Mouse (Mus musculus) NIH3T3 (cell line): ENCODE measurements around the gene Gmds.

Experiments used
- DNase-seq: peaks from one replicate; pipeline ENCODE4 v3.0.0-alpha.2; 2012; ENCODE audit warnings: low read depth

Gmds gene

GRCm38 (mm10) chr13:31955171-31955570 is 383.4 kb downstream of the Gmds start:
- DNase-seq, result peak; percentile 10

DNA sequence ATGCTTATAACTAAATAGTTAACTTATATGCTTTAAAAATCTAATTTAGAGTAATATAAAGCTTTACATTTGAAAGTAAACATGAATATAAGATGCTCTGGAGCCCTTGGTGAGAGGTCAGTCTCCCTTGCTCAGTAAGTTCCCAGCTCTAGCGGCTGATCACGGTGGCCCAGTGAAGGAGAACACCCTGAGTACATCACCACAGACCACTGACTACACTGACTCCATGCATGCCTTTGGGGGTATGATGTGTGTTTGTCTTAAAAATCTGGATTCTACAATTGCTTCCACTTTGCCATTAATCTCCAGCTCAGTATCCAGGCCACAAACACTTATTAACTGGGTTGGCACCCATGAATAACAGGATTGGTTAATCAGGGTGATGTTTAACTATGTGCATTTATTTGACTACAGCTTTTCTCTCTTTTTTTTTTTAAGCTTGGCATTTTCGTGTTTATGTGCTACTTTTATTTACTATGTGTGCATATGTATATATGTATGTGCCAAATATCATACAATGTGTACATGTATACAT is 393.8 kb downstream of the Gmds start:
- no peak for DNase-seq

DNA sequence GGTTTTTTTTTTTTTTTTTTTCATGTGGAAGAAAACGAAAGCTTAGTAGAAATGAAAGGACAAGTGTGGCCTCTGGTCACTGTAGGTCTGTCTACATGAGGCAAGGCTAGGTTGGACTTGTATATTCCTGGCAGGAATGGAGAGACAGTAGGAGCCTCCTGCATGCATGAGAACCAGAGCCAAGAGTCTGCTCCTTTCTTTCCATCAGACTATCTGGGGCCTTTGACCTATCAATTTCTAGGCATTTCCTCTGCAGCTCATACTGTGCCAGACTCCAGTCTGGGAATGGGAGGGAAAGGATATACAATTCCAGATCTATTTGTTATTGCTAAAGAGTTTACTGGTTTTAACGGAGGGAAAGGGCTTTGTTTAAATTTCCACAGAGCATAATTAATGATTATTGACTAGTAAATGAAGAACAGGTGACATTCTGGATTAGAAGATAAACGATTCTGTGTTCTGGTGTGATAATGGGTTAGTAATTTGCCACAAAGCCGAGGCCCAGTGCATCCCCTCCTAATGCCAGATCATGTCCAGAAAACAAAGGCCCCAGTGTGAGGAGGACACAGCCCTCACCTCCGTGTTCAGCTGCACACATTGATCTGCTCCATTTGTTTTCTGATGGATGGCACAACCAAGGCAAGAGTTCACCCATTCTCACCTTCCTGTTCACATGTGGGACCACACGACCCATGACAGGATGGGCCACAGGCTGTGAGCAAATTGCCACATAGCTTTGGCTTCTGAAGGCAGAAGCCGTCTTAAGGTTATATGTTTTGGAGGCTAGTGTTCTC is 394.9 kb downstream of the Gmds start:
- DNase-seq, result no peak

DNA sequence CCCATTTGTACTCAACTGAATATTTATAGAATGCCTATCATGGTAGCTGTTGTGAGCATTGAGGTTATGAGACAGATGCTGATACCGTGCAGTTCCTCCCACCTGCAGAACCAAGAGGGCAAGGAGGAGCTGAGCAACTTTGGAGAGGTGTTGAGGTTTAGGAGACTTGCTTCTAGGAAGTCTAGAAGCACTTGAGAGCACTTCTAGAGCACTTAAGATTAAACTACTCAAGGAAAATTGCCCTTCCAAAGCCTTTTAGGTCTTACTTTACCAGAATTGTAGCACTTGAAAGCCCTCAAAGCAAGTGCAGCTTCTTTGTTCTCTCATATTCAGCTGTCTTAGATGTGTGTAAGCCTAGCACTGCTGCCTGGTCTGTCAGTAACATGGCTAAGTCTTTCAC is 409.2 kb downstream of the Gmds start:
- no peak for DNase-seq

DNA sequence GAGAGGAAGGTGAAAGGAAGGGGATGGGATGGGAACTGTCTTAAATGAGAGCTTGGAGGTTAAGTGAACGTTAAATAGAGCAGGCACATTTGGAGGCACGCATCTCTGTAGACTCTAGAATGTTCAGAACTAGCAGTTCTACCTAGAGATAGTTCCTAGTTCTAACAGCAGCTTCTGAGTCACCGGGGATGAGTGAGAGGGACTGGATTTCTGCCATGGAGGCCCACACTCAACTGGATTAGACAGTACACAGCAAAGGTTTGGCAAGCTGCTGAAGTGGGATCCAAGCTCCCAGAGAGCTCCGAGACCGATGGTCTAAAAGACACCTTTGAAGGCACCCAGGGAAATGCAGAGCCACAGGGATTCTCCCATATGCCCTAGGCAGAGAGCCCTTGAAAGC is 411.9 kb downstream of the Gmds start:
- peak; percentile 34 for DNase-seq

- DNase-seq, result no peak
These were observed 414.0 kb downstream of the Gmds start for GRCm38 (mm10) chr13:31924506-31924905.

GRCm38 (mm10) chr13:31919716-31920115 is 418.8 kb downstream of the Gmds start:
- DNase-seq, result no peak

DNA sequence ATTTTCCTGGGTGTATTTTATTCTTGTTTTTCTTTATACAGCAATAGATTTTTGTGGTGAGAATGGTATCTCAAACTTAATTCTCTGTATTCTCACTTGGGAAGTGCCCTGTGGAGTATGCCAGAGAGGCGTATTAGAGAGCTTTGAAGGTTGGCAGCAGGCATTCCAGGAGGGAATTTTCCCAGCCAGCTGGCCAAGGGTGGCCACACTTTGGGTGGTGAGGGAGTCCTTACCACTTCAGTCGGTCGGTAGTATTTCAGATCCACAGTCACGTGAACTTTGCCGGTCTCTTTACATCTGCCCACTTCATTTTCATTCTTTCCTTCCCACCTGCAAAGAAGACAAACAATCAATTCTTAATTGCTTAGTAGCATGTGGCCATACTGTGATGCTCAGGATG is 421.2 kb downstream of the Gmds start:
- DNase-seq, result no peak

DNA sequence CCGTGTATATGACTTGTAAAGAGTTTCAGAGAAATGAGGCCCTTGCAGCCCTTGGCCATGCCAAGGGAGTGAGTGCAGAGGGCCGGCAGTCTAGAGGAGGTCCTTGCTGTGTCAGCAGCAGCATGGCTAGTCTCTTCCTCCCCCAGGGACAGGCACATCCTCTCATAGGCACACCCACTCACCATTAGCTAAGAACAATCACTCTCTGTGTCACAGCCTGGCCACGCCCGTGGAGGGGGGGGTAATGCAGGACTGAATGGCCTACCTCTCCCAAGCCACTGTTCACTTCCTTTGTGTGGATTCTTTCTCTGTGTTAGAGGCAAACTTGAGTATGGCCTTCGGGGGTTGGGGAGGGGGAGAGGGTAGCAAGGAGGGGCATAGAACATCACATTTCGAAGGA is 422.8 kb downstream of the Gmds start:
- peak; percentile 3 for DNase-seq

DNA sequence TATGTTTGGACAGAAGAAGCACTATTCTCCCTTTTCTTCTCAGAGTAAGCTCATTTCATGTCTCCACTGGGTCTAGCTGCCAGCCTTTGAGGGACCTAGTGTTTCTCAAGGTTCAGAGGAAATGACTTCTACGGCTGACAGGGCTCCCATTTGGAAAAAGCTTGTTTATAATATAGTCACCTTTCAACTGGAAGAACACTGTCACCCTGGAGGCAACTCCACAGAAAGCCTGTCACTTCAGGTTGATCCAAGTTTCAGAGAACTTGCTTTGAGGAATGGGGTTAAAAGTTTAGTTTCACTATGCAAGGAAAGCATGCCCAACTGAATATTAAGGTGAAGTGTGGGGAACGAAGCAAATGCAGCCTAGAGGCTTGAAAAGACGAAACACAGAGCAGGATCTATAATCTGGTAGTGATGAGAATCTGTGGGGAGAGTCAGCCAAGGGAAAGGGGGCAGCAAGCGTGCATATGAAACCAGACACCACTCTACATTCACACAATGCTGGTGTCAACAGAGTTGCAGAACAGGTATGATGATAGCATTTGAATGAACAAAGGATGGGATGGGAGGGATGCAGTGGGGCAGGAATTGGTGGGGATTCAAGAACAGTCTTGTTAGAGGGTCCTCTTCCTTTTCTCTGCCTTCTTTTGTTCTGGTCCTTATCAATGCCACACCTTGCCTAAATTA is 423.5 kb downstream of the Gmds start:
- no peak for DNase-seq

DNA sequence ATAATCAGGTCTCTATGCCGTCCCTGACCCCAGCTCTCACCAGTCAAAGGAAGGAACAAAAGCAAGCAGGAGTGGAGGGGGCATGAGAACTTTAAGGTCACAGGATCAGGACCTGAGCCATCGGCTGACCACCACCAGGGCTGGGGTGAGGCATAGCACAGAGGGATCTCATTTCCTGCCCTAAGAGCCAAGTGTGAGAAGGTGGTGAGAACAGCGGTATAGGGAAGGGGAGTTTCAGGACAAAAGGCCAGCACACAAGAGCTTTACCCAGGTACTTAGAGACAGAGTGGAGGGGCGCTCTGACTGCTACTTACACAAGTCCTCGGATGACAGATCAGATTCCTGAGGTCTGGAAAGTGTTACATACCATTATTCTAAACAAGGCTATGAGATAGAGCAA is 426.6 kb downstream of the Gmds start:
- no peak for DNase-seq

DNA sequence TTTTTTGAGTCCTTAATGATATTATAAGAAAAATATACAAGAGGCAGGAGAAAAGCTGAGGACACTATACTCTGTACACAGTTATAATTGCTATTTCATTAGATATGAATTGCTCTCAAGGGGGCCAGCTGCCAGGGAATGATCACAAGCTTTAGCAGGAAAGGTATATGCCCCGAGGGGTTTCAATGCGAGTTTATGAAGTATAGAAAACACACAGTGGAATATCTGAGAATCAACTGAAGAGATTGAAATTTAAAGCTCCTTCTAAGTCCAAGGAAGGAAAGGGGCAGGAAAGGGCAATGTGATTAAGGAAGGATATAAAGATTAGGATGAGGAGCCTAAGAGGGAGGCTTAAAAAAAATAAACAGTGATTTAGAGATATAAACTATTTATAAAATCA is 427.2 kb downstream of the Gmds start:
- no peak for DNase-seq

- no peak for DNase-seq
These were observed 429.5 kb downstream of the Gmds start for GRCm38 (mm10) chr13:31909031-31909430.

DNA sequence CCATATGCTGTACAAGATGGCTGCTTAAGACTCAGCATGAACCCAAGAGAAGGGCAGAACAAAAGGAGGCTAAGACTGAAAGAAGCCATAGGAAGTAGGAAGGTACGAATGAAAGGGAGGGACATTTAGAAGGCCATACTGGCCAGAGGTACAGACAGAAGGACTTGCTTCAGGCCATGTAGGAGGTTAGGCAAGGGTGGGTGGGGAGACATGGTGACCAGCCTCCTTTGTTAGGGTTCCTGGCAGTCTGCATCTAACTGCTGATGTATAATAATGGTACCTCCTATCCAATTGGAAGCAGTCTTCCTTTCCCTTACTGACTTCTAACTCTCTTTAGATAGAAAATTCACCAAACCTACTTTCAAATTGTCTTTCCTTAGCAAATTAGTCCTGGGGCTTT is 432.0 kb downstream of the Gmds start:
- no peak for DNase-seq

DNA sequence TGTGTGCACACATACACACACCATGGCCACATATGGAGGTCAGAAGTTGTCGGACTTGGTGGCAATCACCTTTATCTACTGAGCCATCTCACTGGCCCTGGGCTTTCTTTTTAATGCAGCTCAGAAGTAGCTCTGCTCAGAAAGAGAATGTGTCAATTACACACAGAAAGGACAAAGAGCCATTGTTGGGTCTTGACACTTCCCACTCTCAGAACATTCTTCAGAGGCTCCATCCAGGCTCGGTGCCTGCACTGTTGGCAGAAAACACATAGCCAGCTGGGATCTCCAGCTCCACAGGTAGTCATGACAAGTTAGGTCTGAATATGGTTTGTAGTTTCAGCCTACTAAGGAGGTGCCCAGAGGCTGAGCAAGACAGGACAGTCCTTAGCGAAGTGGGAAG is 438.3 kb downstream of the Gmds start:
- no peak for DNase-seq

DNA sequence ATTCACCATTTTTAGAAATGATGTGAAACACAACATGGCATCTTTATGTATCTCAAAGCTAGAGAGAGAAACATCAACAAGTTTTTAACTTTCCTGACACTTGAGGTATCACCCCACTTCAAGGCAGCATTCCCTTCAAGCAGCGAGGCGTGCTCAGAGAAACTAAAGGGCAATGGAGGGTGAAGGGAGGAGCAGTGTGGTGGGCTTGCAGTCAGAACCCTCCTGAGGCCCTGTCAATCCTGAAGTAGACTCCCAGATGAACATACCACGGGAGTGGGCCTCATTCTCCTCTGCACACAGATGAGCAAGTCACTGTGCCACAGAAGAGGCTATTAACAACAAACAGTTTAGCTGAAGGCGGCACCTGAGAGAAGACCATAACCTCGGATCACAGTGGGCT is 439.1 kb downstream of the Gmds start:
- no peak for DNase-seq

DNA sequence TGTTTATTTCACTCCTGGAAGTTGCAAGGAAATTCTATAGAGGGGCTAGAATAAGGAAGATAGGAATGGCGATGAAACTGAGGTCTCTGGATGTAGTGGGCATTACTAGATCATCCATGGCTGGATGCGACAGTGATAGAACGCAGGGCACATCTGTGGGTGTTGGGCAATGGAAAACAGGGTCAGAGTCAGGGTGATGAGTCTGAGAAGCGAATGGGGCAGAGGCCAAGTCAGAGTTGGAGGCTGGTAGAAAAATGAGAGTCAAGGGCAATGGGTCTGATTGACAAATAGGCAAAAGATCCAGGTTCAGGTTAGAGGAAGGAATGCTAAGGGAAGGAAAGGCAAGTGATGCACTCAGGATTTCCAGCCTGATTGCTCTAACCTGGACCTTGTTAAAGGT is 441.0 kb downstream of the Gmds start:
- no peak for DNase-seq

GRCm38 (mm10) chr13:31894511-31894910 is 444.0 kb downstream of the Gmds start:
- DNase-seq, result no peak

GRCm38 (mm10) chr13:31892913-31893514 is 445.5 kb downstream of the Gmds start:
- DNase-seq, result no peak

DNA sequence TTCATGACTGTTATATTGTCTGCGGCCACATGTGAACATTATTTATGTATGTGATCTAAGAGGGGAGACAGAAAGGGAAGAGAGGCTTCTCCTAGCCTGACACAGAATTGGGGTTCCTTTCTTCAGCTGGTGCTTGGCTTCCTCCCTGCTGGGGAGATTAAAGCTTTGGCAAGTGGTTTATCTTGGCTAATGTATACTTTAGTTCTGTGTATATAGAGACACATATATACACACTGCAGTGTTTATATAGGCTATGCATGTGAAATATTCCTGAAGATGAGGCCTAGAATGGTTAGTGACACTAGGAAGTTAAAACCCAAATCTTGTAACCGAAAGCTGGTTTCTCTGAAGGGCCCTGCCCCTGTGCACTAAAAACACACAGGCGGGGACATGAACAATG is 450.0 kb downstream of the Gmds start:
- DNase-seq, result no peak

GRCm38 (mm10) chr13:31885769-31886168 is 452.8 kb downstream of the Gmds start:
- no peak for DNase-seq

DNA sequence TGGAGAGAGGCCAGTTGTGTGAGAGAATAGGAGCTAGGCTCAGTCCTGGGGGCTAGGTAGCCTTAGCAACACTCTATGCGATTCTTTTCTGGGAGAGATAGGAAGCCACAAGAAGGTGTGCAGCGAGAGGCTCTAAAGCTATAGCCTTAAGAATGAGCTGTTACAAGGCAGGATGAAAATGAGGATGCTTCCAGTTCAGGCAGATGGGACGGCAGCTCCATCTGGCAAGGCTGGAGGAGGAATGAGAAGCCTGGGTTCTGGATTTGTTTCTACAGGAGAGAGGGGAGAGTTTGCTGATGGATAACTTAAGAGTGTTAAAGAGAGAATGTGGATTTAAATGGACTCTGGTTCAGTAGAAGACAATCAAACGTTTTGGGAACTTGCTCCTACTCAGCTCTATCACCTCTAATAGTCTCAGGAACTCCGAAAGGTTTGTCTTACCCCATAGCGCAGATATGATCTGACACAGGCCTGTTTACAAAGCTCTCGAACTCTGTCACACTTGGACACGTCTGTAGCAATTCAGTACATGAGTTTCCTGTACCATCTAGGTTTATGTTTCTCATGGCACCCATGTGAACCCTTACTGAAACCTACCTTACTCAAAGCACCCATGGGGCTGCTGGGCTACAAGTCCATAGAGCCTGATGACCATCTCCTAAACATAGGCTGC is 459.6 kb downstream of the Gmds start:
- DNase-seq, result no peak

DNA sequence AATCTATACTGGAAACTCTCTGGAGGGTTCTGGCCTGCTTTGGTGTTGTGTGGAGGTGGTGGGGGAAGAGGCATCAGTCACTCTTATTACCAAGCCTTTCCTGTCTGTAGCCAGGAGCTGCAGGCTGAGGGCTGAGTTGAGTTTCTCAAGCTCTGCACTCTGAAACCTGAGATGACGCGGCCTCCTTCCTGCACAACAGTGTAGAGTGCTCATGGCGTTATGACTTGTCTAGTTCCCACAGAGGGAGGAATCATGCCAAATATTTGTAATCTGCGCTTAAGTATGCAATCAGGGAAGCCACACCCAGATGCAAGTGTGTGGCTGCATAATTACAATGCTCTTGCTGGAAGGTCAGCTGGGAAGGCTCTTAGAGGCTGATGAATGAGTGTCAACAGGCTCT is 461.5 kb downstream of the Gmds start:
- DNase-seq, result peak; percentile 42
